Mouse (Mus musculus) lung, embryonic 15.5 days (tissue): ENCODE data around the gene Zfp53. TPM values are rescaled to one million over a fixed set of nuclear protein-coding genes. Genes with fewer than 3 reads are reported as not detected.
"Not testable (repeated sequence)": the region's sequence is repeated elsewhere in the genome, so short reads cannot be mapped to it uniquely, and the experiment has no call there.

Experiments used
- ATAC-seq: fragments of 200-750 bp; cut with Nextera tagmentation; 2 replicates; pipeline ENCODE4 v1.8.0; 2017; ENCODE audit warnings: moderate number of reproducible peaks, borderline replicate concordance; ENCODE audit not compliant: low FRiP score, low TSS enrichment; ENCODE audit errors: extremely low read depth
- H3K27ac ChIP-seq: fragments of 300-500 bp; sonication (generic); 2 replicates; pipeline ENCODE4 v1.5.1; 2015; ENCODE audit warnings: moderate library complexity, mild to moderate bottlenecking, inconsistent platforms
- H3K27me3 ChIP-seq: fragments of 300-500 bp; sonication (generic); 2 replicates; pipeline ENCODE4 v1.6.1; 2015; ENCODE audit warnings: inconsistent platforms
- H3K36me3 ChIP-seq: fragments of 300-500 bp; sonication (generic); 2 replicates; pipeline ENCODE4 v1.6.1; 2015; ENCODE audit warnings: inconsistent platforms
- H3K4me1 ChIP-seq: fragments of 300-500 bp; sonication (generic); 2 replicates; pipeline ENCODE4 v1.6.1; 2015; ENCODE audit warnings: inconsistent platforms
- H3K4me2 ChIP-seq: fragments of 300-500 bp; sonication (generic); 2 replicates; pipeline ENCODE4 v1.6.1; 2015; ENCODE audit warnings: inconsistent platforms, mild to moderate bottlenecking, moderate library complexity
- H3K4me3 ChIP-seq: fragments of 300-500 bp; sonication (generic); 2 replicates; pipeline ENCODE4 v1.5.1; 2015; ENCODE audit warnings: mild to moderate bottlenecking, inconsistent platforms
- H3K9ac ChIP-seq: fragments of 300-500 bp; sonication (generic); 2 replicates; pipeline ENCODE4 v1.6.1; 2015; ENCODE audit warnings: inconsistent platforms
- H3K9me3 ChIP-seq: fragments of 300-500 bp; sonication (generic); 2 replicates; pipeline ENCODE4 v1.6.1; 2016; ENCODE audit warnings: inconsistent platforms
- WGBS: fragments of 180-500 bp; shearing (Covaris S2); methylation state at CpG from one replicate; pipeline ENCODE4 v1.1.7; 2015; 5-methylcytosine and 5-hydroxymethylcytosine counted together
- polyA plus RNA-seq: library from polyadenylated mRNA; unstranded; fragments of >200 nt; fragmentation: Nextera tagmentation; extraction: Ambion mirVana; gene quantifications from 2 replicates; pipeline ENCODE4 v1.2.1, GENCODE M21; 2015

Gene Zfp53
- polyA plus RNA-seq, 1 experiment from 2014 or later, result 10.7 TPM

GRCm38 (mm10) chr17:21478103-21478777 is 10.6 kb upstream of the Zfp53 start:
- H3K27ac ChIP-seq, H3K9me3 ChIP-seq, ATAC-seq, H3K9ac ChIP-seq, H3K4me2 ChIP-seq, H3K27me3 ChIP-seq, H3K4me1 ChIP-seq, H3K36me3 ChIP-seq, H3K4me3 ChIP-seq: not testable (repeated sequence)
- 64% methylated on average over 10 of the region's 10 CpGs for WGBS

- peak overlapping the region; percentile 50 for H3K4me2 ChIP-seq
- WGBS, result 6% methylated on average over 8 of the region's 8 CpGs
- peaks cover 6% of the 10 kb centered on the region for H3K4me1 ChIP-seq
- H3K9me3 ChIP-seq, result no peaks in the 10 kb centered on the region
- H3K27ac ChIP-seq, result peak overlapping the region; percentile 77; the same call in 1 of the 2 replicates
- H3K4me3 ChIP-seq, result peak overlapping the region; percentile 57
- ATAC-seq, result no peak
- H3K36me3 ChIP-seq, result no peaks in the 10 kb centered on the region
- no peaks in the 10 kb centered on the region for H3K27me3 ChIP-seq
- H3K9ac ChIP-seq, result peak overlapping the region; percentile 50
Measured at GRCm38 (mm10) chr17:21489500-21490001, 753 bp downstream of the Zfp53 start.

- Histone ChIP-seq H3K27me3 (no peaks in the 10 kb centered on the region), H3K4me2 (no peak overlapping the region), H3K4me3 (no peak overlapping the region), H3K36me3 (peaks cover 7% of the 10 kb centered on the region), H3K4me1 (no peaks in the 10 kb centered on the region), H3K27ac (no peak overlapping the region), H3K9ac (no peak overlapping the region), H3K9me3 (no peaks in the 10 kb centered on the region)
- no peak for ATAC-seq
- 64% methylated on average over 1 of the region's 1 CpGs for WGBS
Measured at GRCm38 (mm10) chr17:21501365-21501764, 12.6 kb downstream of the Zfp53 start.

- Histone ChIP-seq H3K9ac (no peak overlapping the region), H3K4me2 (no peak overlapping the region), H3K27ac (no peak overlapping the region), H3K4me3 (no peak overlapping the region), H3K27me3 (no peaks in the 10 kb centered on the region), H3K36me3 (peaks cover 13% of the 10 kb centered on the region), H3K4me1 (no peaks in the 10 kb centered on the region), H3K9me3 (no peaks in the 10 kb centered on the region)
- no peak for ATAC-seq
- WGBS, result 98% methylated on average over 1 of the region's 1 CpGs
Measured at GRCm38 (mm10) chr17:21504524-21504923, 15.7 kb downstream of the Zfp53 start.

GRCm38 (mm10) chr17:21506258-21506657 is 17.5 kb downstream of the Zfp53 start:
- no peak overlapping the region for H3K4me3 ChIP-seq
- no peaks in the 10 kb centered on the region for H3K27me3 ChIP-seq
- H3K9me3 ChIP-seq, result no peaks in the 10 kb centered on the region
- ATAC-seq, result no peak
- no peaks in the 10 kb centered on the region for H3K4me1 ChIP-seq
- peaks cover 11% of the 10 kb centered on the region for H3K36me3 ChIP-seq
- H3K4me2 ChIP-seq, result no peak overlapping the region
- no peak overlapping the region for H3K27ac ChIP-seq
- no peak overlapping the region for H3K9ac ChIP-seq
- 94% methylated on average over 3 of the region's 3 CpGs for WGBS

GRCm38 (mm10) chr17:21509756-21510155 is 21.0 kb downstream of the Zfp53 start:
- Histone ChIP-seq H3K4me3 (no peak overlapping the region), H3K4me2 (no peak overlapping the region), H3K27me3 (no peaks in the 10 kb centered on the region), H3K27ac (no peak overlapping the region), H3K36me3 (peaks cover 9% of the 10 kb centered on the region), H3K4me1 (no peaks in the 10 kb centered on the region; the same call in 1 of the 2 replicates), H3K9me3 (no peaks in the 10 kb centered on the region), H3K9ac (no peak overlapping the region)
- ATAC-seq, result no peak

GRCm38 (mm10) chr17:21515403-21516105 is 26.8 kb downstream of the Zfp53 start:
- Histone ChIP-seq H3K9ac (0 out of 2 replicates have a peak overlapping the region, but pooled peaks have one; percentile 62), H3K9me3 (no peaks in the 10 kb centered on the region), H3K36me3 (no peaks in the 10 kb centered on the region), H3K4me1 (peaks cover 9% of the 10 kb centered on the region), H3K4me3 (peak overlapping the region; percentile 62), H3K4me2 (peak overlapping the region; percentile 86), H3K27me3 (no peaks in the 10 kb centered on the region), H3K27ac (peak overlapping the region; percentile 96)
- WGBS, result 0% methylated on average over 8 of the region's 8 CpGs
- ATAC-seq, result peak; percentile 66; the same call in 1 of the 2 replicates

GRCm38 (mm10) chr17:21516201-21517129 is 27.7 kb downstream of the Zfp53 start:
- Histone ChIP-seq H3K36me3 (no peaks in the 10 kb centered on the region), H3K27me3 (no peaks in the 10 kb centered on the region), H3K4me2 (peak overlapping the region; percentile 86), H3K9ac (peak overlapping the region; percentile 62), H3K4me3 (peak overlapping the region; percentile 62), H3K9me3 (no peaks in the 10 kb centered on the region), H3K4me1 (peaks cover 9% of the 10 kb centered on the region), H3K27ac (peak overlapping the region; percentile 96)
- ATAC-seq, result peak; percentile 92
- WGBS, result under 1% methylated on average over 37 of the region's 37 CpGs

- H3K4me2 ChIP-seq, result peak overlapping the region; percentile 86
- peak overlapping the region; percentile 62 for H3K9ac ChIP-seq
- H3K9me3 ChIP-seq, result no peaks in the 10 kb centered on the region
- H3K4me3 ChIP-seq, result peak overlapping the region; percentile 62
- no peak for ATAC-seq
- H3K36me3 ChIP-seq, result no peaks in the 10 kb centered on the region
- H3K27ac ChIP-seq, result peak overlapping the region; percentile 96
- peaks cover 9% of the 10 kb centered on the region; the same call in 1 of the 2 replicates for H3K4me1 ChIP-seq
- WGBS, result 26% methylated on average over 4 of the region's 4 CpGs
- no peaks in the 10 kb centered on the region for H3K27me3 ChIP-seq
Measured at GRCm38 (mm10) chr17:21517130-21517671, 28.4 kb downstream of the Zfp53 start.

- H3K4me2 ChIP-seq, result no peak overlapping the region
- H3K27ac ChIP-seq, result no peak overlapping the region
- no peak for ATAC-seq
- H3K27me3 ChIP-seq, result no peaks in the 10 kb centered on the region
- H3K9ac ChIP-seq, result no peak overlapping the region
- H3K9me3 ChIP-seq, result no peaks in the 10 kb centered on the region
- no peak overlapping the region for H3K4me3 ChIP-seq
- no peaks in the 10 kb centered on the region for H3K36me3 ChIP-seq
- peaks cover 5% of the 10 kb centered on the region; the same call in 1 of the 2 replicates for H3K4me1 ChIP-seq
Measured at GRCm38 (mm10) chr17:21526270-21526669, 37.5 kb downstream of the Zfp53 start.

- H3K4me3 ChIP-seq, result no peak overlapping the region
- no peaks in the 10 kb centered on the region for H3K27me3 ChIP-seq
- H3K36me3 ChIP-seq, result no peaks in the 10 kb centered on the region
- ATAC-seq, result no peak
- 74% methylated on average over 5 of the region's 5 CpGs for WGBS
- no peak overlapping the region for H3K27ac ChIP-seq
- no peak overlapping the region for H3K4me2 ChIP-seq
- H3K9me3 ChIP-seq, result no peaks in the 10 kb centered on the region
- H3K4me1 ChIP-seq, result peaks cover 24% of the 10 kb centered on the region
- H3K9ac ChIP-seq, result no peak overlapping the region
Measured at GRCm38 (mm10) chr17:21530645-21531330, 42.0 kb downstream of the Zfp53 start.
